Mouse (Mus musculus) intestine, postnatal 0 days (tissue): ENCODE measurements around the gene Wdr17. TPM values are rescaled to one million over a fixed set of nuclear protein-coding genes. Genes with fewer than 3 reads are reported as not detected.

Experiments used
- ATAC-seq: fragments of 200-750 bp; cut with Nextera tagmentation; 2 replicates; pipeline ENCODE4 v1.8.0; 2017; ENCODE audit warnings: mild to moderate bottlenecking, moderate TSS enrichment, moderate library complexity
- H3K27ac ChIP-seq: fragments of 300-500 bp; sonication (generic); 2 replicates; pipeline ENCODE4 v1.5.1; 2014; ENCODE audit warnings: mild to moderate bottlenecking, low read depth, low read length, moderate library complexity
- H3K27me3 ChIP-seq: fragments of 300-500 bp; sonication (generic); replicated peaks from 2 replicates; pipeline ENCODE4 v1.6.1; 2014; ENCODE audit warnings: low read length, mixed read lengths; ENCODE audit not compliant: control insufficient read depth, insufficient read depth
- H3K36me3 ChIP-seq: fragments of 300-500 bp; sonication (generic); 2 replicates; pipeline ENCODE4 v1.6.1; 2014; ENCODE audit warnings: mild to moderate bottlenecking, moderate library complexity; ENCODE audit not compliant: control insufficient read depth, insufficient read depth
- H3K4me1 ChIP-seq: fragments of 300-500 bp; sonication (generic); replicated peaks from 2 replicates; pipeline ENCODE4 v1.6.1; 2014; ENCODE audit warnings: antibody characterized with exemption, low read length, mixed read lengths; ENCODE audit not compliant: control insufficient read depth, insufficient read depth
- H3K4me2 ChIP-seq: fragments of 300-500 bp; sonication (generic); replicated peaks from 2 replicates; pipeline ENCODE4 v1.6.1; 2014; ENCODE audit warnings: low read depth, mild to moderate bottlenecking, moderate library complexity
- H3K4me3 ChIP-seq: fragments of 300-500 bp; sonication (generic); 2 replicates; pipeline ENCODE4 v1.5.1; 2014; ENCODE audit warnings: low read depth, low read length
- H3K9ac ChIP-seq: fragments of 300-500 bp; sonication (generic); 2 replicates; pipeline ENCODE4 v1.6.1; 2014; ENCODE audit warnings: mild to moderate bottlenecking, low read depth, low read length
- H3K9me3 ChIP-seq: fragments of 300-500 bp; sonication (generic); 2 replicates; pipeline ENCODE4 v1.6.1; 2016; ENCODE audit warnings: mixed run types; ENCODE audit not compliant: control insufficient read depth
- CTCF ChIP-seq: sonication (generic); IDR thresholded peaks from 2 replicates; pipeline ENCODE4 v1.5.1; 2016; ENCODE audit warnings: low read depth, mild to moderate bottlenecking, control low read depth, antibody characterized with exemption, moderate library complexity
- WGBS: fragments of 180-500 bp; shearing (Covaris S2); extraction: QIAGEN DNeasy Blood & Tissue Kit; methylation state at CpG from one replicate; pipeline ENCODE4 v1.1.7; 2014; 5-methylcytosine and 5-hydroxymethylcytosine counted together
- polyA plus RNA-seq: library from polyadenylated mRNA; unstranded; fragments of >200 nt; fragmentation: Nextera tagmentation; extraction: Ambion mirVana; gene quantifications from 2 replicates; pipeline ENCODE4 v1.2.1, GENCODE M21; 2015

Gene Wdr17
- polyA plus RNA-seq: 0.05 TPM in 1 of 2 replicates, not detected in the other

DNA sequence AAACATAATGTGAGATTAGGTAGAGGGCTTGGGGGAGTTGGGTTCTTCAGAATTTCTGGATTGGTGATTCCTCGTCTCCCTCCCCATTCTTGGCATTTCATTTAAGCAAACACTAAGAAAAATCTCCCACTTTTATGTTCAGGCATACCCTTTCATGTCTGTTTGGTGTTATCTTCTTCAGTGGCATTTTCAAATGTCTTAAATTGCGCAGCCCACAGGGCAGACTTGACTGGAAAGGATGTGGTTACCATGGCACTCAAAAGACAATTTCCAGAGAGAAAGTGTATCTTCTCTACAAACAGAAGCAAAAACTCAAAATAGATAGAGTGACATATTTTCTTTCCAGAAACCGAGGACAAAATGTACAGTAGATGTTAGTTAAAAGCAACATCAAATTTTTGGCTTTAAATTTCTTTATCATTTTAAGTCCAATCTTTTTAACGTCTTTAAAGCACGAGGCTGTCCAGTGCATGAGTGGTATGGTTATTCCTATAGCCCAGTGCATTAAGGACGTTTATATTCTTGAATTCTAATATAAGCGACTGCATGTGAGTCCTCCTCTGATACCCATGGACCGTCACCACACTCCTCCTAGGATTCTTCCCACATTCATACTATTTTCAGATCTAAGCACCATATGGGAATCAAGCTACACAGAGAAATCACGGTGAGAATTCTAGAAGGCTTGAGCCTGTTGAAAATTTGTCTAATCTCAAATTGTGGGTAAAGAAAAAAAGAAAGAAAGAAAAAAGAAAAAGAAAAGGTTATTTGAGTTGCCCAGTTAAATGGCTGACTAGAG is at the start of gene Wdr17:
Gene Wdr17, minus strand, starts transcription at position 198 of the 799 bp plus-strand sequence.
- Histone ChIP-seq H3K4me3 (no peak within 1 kb of the TSS), H3K9me3 (no peaks in the 10 kb centered on the region), H3K4me1 (no peaks in the 10 kb centered on the region), H3K9ac (no peak within 1 kb of the TSS), H3K36me3 (no peaks in the 10 kb centered on the region), H3K27me3 (no peaks in the 10 kb centered on the region), H3K4me2 (no peak within 1 kb of the TSS), H3K27ac (no peak within 1 kb of the TSS)
- TF ChIP-seq CTCF: no peak
- WGBS: 76% methylated on average over 9 of the region's 9 CpGs
- ATAC-seq: no peak

- WGBS: 50% methylated on average over 2 of the region's 2 CpGs
- no peak for TF ChIP-seq CTCF
- no peak overlapping the region for H3K9ac ChIP-seq
- no peak overlapping the region for H3K27ac ChIP-seq
- no peak overlapping the region for H3K4me2 ChIP-seq
- H3K27me3 ChIP-seq: no peaks in the 10 kb centered on the region
- ATAC-seq: no peak
- H3K4me1 ChIP-seq: no peaks in the 10 kb centered on the region
- no peaks in the 10 kb centered on the region for H3K9me3 ChIP-seq
- H3K36me3 ChIP-seq: no peaks in the 10 kb centered on the region
- H3K4me3 ChIP-seq: no peak overlapping the region
Measured at GRCm38 (mm10) chr8:54932306-54932705, 45.3 kb upstream of the Wdr17 start.

DNA sequence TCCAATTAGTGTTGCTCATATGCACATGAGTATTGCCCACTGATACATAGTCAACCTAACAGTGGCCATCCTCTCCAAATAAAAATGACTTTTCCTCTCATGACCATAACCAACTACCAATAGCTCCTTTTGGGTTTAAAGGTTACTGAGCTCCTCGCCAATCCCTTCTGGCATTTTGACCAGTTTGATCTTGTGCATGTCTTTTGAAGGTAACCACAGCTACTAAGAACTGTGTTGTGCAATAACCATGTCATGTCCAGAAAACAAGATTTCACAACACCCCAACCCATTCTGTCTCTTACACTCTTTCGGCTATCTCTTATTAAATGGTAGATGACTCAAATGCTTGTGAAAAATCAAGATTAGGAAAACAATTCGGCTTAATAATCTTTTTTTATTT is 38.0 kb upstream of the Wdr17 start:
- H3K4me1 ChIP-seq: no peaks in the 10 kb centered on the region
- TF ChIP-seq CTCF: no peak
- H3K9ac ChIP-seq: no peak overlapping the region
- no peak overlapping the region for H3K4me2 ChIP-seq
- no peaks in the 10 kb centered on the region for H3K27me3 ChIP-seq
- 76% methylated on average over 3 of the region's 3 CpGs for WGBS
- no peak overlapping the region for H3K4me3 ChIP-seq
- no peak for ATAC-seq
- H3K36me3 ChIP-seq: no peaks in the 10 kb centered on the region
- H3K27ac ChIP-seq: no peak overlapping the region
- H3K9me3 ChIP-seq: no peaks in the 10 kb centered on the region

DNA sequence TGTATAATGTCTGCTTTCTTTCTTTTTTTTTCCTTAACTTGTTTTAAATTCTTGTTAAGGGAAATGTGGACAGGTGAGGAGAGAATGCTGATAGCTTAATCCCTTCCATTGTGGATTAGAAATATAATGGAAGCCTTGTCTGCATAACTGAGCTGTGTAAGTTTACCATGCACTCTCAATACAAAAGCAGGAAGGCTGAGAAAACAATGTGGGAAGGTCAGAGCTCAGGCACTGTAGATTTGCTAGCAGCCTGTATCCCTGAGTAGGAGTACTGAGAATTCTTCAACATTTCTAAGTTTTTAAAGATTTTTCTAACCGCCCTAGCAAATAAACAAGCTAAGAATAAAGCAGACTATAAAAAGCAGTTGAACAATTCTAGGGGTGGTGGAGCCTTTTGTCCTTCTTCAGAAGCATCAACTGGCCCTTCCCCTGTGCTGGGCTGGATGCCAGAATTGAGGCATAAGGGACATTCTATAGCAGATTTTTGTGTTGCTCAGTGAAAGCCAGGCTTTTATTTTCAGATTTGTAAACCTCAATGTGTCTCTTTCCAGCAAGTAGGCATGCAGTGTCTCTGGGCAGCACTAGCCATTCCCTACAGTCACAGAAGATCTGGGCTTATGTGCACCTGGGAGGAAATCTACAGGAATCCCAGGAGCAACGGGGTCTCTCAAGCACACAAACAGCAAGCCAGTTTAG is 35.3 kb upstream of the Wdr17 start:
- ATAC-seq: no peak
- Histone ChIP-seq H3K27me3 (no peaks in the 10 kb centered on the region), H3K4me3 (no peak overlapping the region), H3K4me1 (no peaks in the 10 kb centered on the region), H3K4me2 (no peak overlapping the region), H3K9me3 (no peaks in the 10 kb centered on the region), H3K27ac (no peak overlapping the region), H3K36me3 (no peaks in the 10 kb centered on the region), H3K9ac (no peak overlapping the region)
- WGBS: 47% methylated on average over 2 of the region's 2 CpGs
- TF ChIP-seq CTCF: no peak

- Histone ChIP-seq H3K36me3 (no peaks in the 10 kb centered on the region), H3K4me2 (no peak overlapping the region), H3K9ac (no peak overlapping the region), H3K27me3 (no peaks in the 10 kb centered on the region), H3K4me3 (no peak overlapping the region), H3K4me1 (no peaks in the 10 kb centered on the region), H3K27ac (no peak overlapping the region), H3K9me3 (no peaks in the 10 kb centered on the region)
- no peak for ATAC-seq
- WGBS: 66% methylated on average over 9 of the region's 9 CpGs
- no peak for TF ChIP-seq CTCF
Measured at GRCm38 (mm10) chr8:54917710-54918109, 30.7 kb upstream of the Wdr17 start.

- Histone ChIP-seq H3K4me2 (no peak overlapping the region), H3K27ac (no peak overlapping the region), H3K36me3 (no peaks in the 10 kb centered on the region), H3K9ac (no peak overlapping the region), H3K4me3 (no peak overlapping the region), H3K27me3 (no peaks in the 10 kb centered on the region), H3K9me3 (no peaks in the 10 kb centered on the region), H3K4me1 (no peaks in the 10 kb centered on the region)
- WGBS: 90% methylated on average over 2 of the region's 2 CpGs
- ATAC-seq: no peak
- no peak for TF ChIP-seq CTCF
Measured at GRCm38 (mm10) chr8:54912891-54913290, 25.9 kb upstream of the Wdr17 start.
